Mouse (Mus musculus) neutrophil, adult 65 days (primary cell): Measurements from ENCODE around the gene Psg16. TPM values are rescaled to one million over a fixed set of nuclear protein-coding genes. Genes with fewer than 3 reads are reported as not detected.

Source experiments
- total RNA-seq: library from RNA; stranded (reverse); gene quantifications from 2 replicates; pipeline ENCODE4 v1.2.4, GENCODE M21; 2023

Psg16 gene
- 0.23 TPM in 1 of 2 replicates, not detected in the other for total RNA-seq

DNA sequence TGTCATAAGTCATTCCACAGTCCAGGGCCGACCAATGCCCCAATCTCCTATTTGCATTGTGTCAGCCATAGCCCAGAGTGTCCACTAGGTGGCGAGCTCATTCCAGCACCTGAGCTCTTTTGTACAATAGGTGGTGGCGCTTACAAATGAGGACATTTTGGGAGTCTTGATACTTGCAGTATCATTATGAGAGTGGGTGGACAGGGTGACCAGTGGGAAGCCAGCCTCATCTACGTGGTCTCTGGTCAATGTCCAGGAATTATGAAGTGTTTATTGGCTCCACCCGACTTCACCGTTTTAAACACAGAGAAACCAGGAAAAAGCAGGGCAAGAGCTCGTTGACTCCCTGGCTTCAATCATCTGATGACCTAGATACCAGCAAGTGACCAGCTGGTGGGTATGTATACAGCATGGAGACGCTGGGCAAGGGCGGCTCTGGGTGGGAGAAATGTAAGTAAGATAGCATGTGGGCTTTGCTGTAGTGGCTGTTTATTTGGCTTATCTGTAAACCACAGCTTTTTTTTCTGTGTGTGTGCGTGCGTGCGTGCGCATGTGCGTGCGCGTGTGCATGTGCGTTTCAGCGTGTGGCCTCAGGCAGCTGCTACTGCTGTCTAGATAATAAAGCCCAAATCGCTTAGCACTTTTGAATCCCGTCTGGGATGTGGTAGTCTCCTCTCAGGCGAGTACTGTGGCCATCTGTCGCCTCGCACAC lies at the start of gene Psg16:
Gene Psg16, plus strand, starts transcription at position 137 of the 712 bp plus-strand sequence.

GRCm38 (mm10) chr7:17027588-17028343 lies 46.1 kb upstream of the Psg16 start, which contains the start of gene Ppp5c:
TSS of gene Ppp5c (minus strand) at chr7:17027924.

DNA sequence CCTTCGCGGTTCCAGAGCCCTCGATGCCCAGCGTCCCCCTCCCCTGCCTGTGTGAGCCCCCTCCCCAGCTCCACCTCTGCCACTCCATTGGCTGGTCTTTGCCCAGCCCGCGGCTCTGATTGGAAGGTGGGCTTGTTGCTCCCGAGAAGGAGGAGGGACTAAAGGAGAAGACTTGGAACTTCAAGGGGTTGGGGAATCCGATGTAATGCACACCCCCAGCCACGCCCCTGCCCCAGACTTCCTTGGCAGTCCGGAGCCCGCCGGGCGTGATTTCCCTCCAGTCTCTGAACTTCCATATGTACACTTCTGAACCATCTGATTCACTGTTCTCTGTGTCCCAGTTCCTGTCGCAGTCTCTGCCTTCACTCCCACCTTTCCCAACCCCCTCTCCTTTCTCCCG lies 11.5 kb upstream of the Psg16 start, which contains the start of gene Hif3a:
Gene Hif3a, minus strand, starts transcription at position 39 of the 400 bp plus-strand sequence.

DNA sequence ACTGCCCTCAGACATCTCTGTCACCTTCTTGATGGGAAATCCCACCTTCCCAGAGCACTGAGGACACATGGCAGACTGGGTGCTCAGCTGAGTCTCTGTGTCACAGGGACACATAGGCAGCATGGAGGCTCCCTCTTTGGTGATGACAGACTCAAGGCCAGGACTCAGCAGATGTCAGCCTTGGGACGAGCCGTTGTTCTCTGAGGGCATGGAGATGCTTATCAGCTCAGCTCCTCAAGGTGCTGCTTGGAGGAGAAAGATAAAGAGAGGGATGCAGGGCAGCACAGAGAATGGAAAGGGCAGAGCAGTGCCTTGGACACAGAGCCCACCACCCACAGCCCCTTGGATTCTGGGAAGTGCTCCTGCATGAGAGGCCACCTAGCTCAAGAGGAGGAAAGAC lies 76.1 kb downstream of the Psg16 start, which contains the start of gene Ceacam3:
Gene Ceacam3, plus strand, starts transcription at position 352 of the 400 bp plus-strand sequence.

Other genes starting within 250 kb of the Psg16 start
- 49.9 and 56.7 TPM in 2 replicates for gene Prkd2, start 231.1 kb upstream of the Psg16 start, total RNA-seq
- gene Dact3, start 198.7 kb upstream of the Psg16 start, total RNA-seq: not detected in 2 replicates
- gene Gng8, start 182.3 kb upstream of the Psg16 start, total RNA-seq: not detected in 2 replicates
- gene Ptgir, start 167.6 kb upstream of the Psg16 start, total RNA-seq: 21.1 and 23.1 TPM in 2 replicates
- 191 and 202 TPM in 2 replicates for gene Calm3, start 149.9 kb upstream of the Psg16 start, total RNA-seq
- gene Pnmal2, start 129.4 kb upstream of the Psg16 start, total RNA-seq: not detected in 2 replicates
- not detected in 2 replicates for gene Pnmal1, start 114.4 kb upstream of the Psg16 start, total RNA-seq
- 0.23 TPM in 1 of 2 replicates, not detected in the other for gene Gm42372, start 91.0 kb upstream of the Psg16 start, total RNA-seq
- gene Ccdc8, start 81.3 kb upstream of the Psg16 start, total RNA-seq: 0.25 and 0.39 TPM in 2 replicates
- 36.9 and 38.7 TPM in 2 replicates for gene Ppp5c, start 46.1 kb upstream of the Psg16 start, total RNA-seq
- 0.06 and 0.07 TPM in 2 replicates for gene Hif3a, start 11.6 kb upstream of the Psg16 start, total RNA-seq
- not detected in 2 replicates for gene Ceacam3, start 76.2 kb downstream of the Psg16 start, total RNA-seq
- not detected in 2 replicates for gene Psg29, start 129.4 kb downstream of the Psg16 start, total RNA-seq